Mouse (Mus musculus): ENCODE results near the gene Psg16.

Psg16 gene

GRCm38 (mm10) chr7:17073904-17074615 is at the start of gene Psg16:
TSS of gene Psg16 (plus strand) at chr7:17074040.
- peak in 1 of 2 experiments; percentile 74 for DNase-seq (ENCODE audit: low spot score in 2 of 2)

GRCm38 (mm10) chr7:17024141-17024540 is 49.7 kb upstream of the Psg16 start:
- no peak for DNase-seq (ENCODE audit: low spot score in 2 of 2)

GRCm38 (mm10) chr7:17024814-17025504 is 48.9 kb upstream of the Psg16 start:
- no peak for DNase-seq (ENCODE audit: low spot score in 2 of 2)

GRCm38 (mm10) chr7:17025505-17025894 is 48.3 kb upstream of the Psg16 start:
- no peak for DNase-seq (ENCODE audit: low spot score in 2 of 2)

GRCm38 (mm10) chr7:17025896-17026622 is 47.8 kb upstream of the Psg16 start:
- DNase-seq (ENCODE audit: low spot score in 2 of 2), result no peak

GRCm38 (mm10) chr7:17026710-17027587 is 46.9 kb upstream of the Psg16 start:
- peak in 1 of 2 experiments; percentile 82 for DNase-seq (ENCODE audit: low spot score in 2 of 2)

- peak; percentile 61 to 87 for DNase-seq (ENCODE audit: low spot score in 2 of 2)
Observed at GRCm38 (mm10) chr7:17027588-17028343, 46.1 kb upstream of the Psg16 start, which contains the start of gene Ppp5c. TSS of gene Ppp5c (minus strand) at chr7:17027924.

- peak in 1 of 2 experiments; percentile 50 for DNase-seq (ENCODE audit: low spot score in 2 of 2)
Observed at GRCm38 (mm10) chr7:17028923-17029322, 44.9 kb upstream of the Psg16 start.

- peak in 1 of 2 experiments; percentile 40 for DNase-seq (ENCODE audit: low spot score in 2 of 2)
Observed at GRCm38 (mm10) chr7:17030239-17030638, 43.6 kb upstream of the Psg16 start.

- DNase-seq (ENCODE audit: low spot score in 2 of 2), result no peak
Observed at GRCm38 (mm10) chr7:17038018-17038695, 35.7 kb upstream of the Psg16 start.

GRCm38 (mm10) chr7:17039373-17039772 is 34.5 kb upstream of the Psg16 start:
- no peak for DNase-seq (ENCODE audit: low spot score in 2 of 2)

GRCm38 (mm10) chr7:17045743-17046142 is 28.1 kb upstream of the Psg16 start:
- DNase-seq (ENCODE audit: low spot score in 2 of 2), result no peak

GRCm38 (mm10) chr7:17047041-17047682 is 26.7 kb upstream of the Psg16 start:
- DNase-seq (ENCODE audit: low spot score in 2 of 2), result no peak

- DNase-seq (ENCODE audit: low spot score in 2 of 2), result no peak
Observed at GRCm38 (mm10) chr7:17048431-17049190, 25.2 kb upstream of the Psg16 start.

- DNase-seq (ENCODE audit: low spot score in 2 of 2), result no peak
Observed at GRCm38 (mm10) chr7:17050491-17050890, 23.3 kb upstream of the Psg16 start.

- DNase-seq (ENCODE audit: low spot score in 2 of 2), result peak in 1 of 2 experiments; percentile 61
Observed at GRCm38 (mm10) chr7:17050933-17051594, 22.8 kb upstream of the Psg16 start.

GRCm38 (mm10) chr7:17054325-17054989 is 19.4 kb upstream of the Psg16 start:
- DNase-seq (ENCODE audit: low spot score in 2 of 2), result no peak

Measured in left cerebral cortex, adult 9 months (tissue).